Mouse (Mus musculus): ENCODE measurements around the gene Arrdc3. TPM values are rescaled to one million over a fixed set of nuclear protein-coding genes. Genes with fewer than 3 reads are reported as not detected.

Gene Arrdc3
- polyA plus RNA-seq, 1 experiment from 2014 or later: 56.5 TPM

DNA sequence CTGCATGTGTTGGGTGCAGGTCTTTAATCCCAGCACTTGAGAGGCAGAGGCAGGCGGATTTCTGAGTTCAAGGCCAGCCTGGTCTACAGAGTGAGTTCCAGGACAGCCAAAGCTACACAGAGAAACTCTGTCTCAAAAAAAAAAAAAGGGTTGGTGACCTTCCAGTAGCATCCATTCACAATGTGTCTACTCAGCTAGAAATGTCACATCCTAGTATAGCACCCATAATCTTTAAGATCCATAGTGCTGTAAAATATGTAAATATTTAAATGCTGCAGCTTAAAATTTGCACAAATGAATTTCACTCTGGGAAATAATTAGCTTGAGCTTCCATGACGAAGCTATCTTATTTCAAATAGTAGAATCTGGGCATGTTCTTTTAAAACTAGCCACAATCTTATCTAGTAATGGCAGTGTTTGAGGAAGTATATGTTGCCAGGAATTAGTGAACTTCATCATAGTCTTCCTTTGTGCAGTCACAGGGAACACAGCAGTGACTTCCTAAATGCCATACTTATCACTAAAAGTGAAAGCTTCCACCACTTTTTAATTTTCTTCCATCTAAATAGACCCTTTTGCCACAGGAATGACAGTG is 16.3 kb downstream of the Arrdc3 start:
- H3K27me3 ChIP-seq (ENCODE audit: control insufficient read depth, insufficient read depth, low read length): no peaks in the 10 kb centered on the region
- no peaks in the 10 kb centered on the region for H3K9me3 ChIP-seq (ENCODE audit: control insufficient read depth, low read length)
- H3K4me3 ChIP-seq (ENCODE audit: low read depth, low read length): no peak overlapping the region
- H3K36me3 ChIP-seq (ENCODE audit: control insufficient read depth, insufficient read depth, low read length): no peaks in the 10 kb centered on the region; the same call in 1 of the 2 replicates
- H3K9ac ChIP-seq (ENCODE audit: low read length): no peak overlapping the region
- WGBS: 94% methylated on average over 2 of the region's 2 CpGs
- no peak overlapping the region for H3K27ac ChIP-seq (ENCODE audit: low read depth, low read length)
- no peaks in the 10 kb centered on the region for H3K4me1 ChIP-seq (replicated peaks; ENCODE audit: control insufficient read depth, insufficient read depth, low read length)
- ATAC-seq (replicated peaks; ENCODE audit: low FRiP score): no peak
- DNase-seq (ENCODE audit: low spot score): no peak
- no peak overlapping the region for H3K4me2 ChIP-seq (ENCODE audit: low read depth, low read length, severe bottlenecking)

DNA sequence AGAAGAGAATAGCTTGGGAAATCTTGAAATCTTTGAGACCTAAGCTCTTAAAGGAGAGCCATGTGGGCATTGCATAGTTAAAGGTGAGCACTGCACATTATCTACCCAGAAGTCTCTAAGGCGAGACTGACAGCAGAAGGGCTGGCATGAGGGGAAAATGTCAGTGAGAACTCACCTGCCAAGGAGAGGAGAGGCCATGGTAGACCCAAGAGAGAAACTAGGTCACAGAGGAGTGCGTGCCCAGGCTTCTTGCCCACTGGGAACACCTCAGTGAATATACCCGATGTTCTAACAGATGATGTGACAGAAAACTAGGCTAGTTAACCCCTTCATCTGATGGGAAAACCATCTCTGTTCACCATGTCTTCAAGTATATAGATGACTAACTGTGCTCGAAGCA is 18.2 kb downstream of the Arrdc3 start:
- ATAC-seq (replicated peaks; ENCODE audit: low FRiP score) (no peak), DNase-seq (ENCODE audit: low spot score) (no peak)
- H3K4me3 ChIP-seq (ENCODE audit: low read depth, low read length): no peak overlapping the region
- no peak overlapping the region for H3K9ac ChIP-seq (ENCODE audit: low read length)
- no peaks in the 10 kb centered on the region for H3K4me1 ChIP-seq (replicated peaks; ENCODE audit: control insufficient read depth, insufficient read depth, low read length)
- H3K9me3 ChIP-seq (ENCODE audit: control insufficient read depth, low read length): no peaks in the 10 kb centered on the region
- H3K36me3 ChIP-seq (ENCODE audit: control insufficient read depth, insufficient read depth, low read length): no peaks in the 10 kb centered on the region
- no peak overlapping the region for H3K4me2 ChIP-seq (ENCODE audit: low read depth, low read length, severe bottlenecking)
- no peaks in the 10 kb centered on the region for H3K27me3 ChIP-seq (ENCODE audit: control insufficient read depth, insufficient read depth, low read length)
- H3K27ac ChIP-seq (ENCODE audit: low read depth, low read length): no peak overlapping the region
- WGBS: 86% methylated on average over 4 of the region's 4 CpGs

GRCm38 (mm10) chr13:80902796-80903195 is 19.6 kb downstream of the Arrdc3 start:
- no peaks in the 10 kb centered on the region for H3K4me1 ChIP-seq (replicated peaks; ENCODE audit: control insufficient read depth, insufficient read depth, low read length)
- ATAC-seq (replicated peaks; ENCODE audit: low FRiP score): no peak
- H3K27ac ChIP-seq (ENCODE audit: low read depth, low read length): no peak overlapping the region
- no peaks in the 10 kb centered on the region for H3K27me3 ChIP-seq (ENCODE audit: control insufficient read depth, insufficient read depth, low read length)
- WGBS: 91% methylated on average over 3 of the region's 3 CpGs
- no peaks in the 10 kb centered on the region for H3K9me3 ChIP-seq (ENCODE audit: control insufficient read depth, low read length)
- no peak overlapping the region for H3K4me2 ChIP-seq (ENCODE audit: low read depth, low read length, severe bottlenecking)
- DNase-seq (ENCODE audit: low spot score): no peak
- H3K4me3 ChIP-seq (ENCODE audit: low read depth, low read length): no peak overlapping the region
- no peaks in the 10 kb centered on the region for H3K36me3 ChIP-seq (ENCODE audit: control insufficient read depth, insufficient read depth, low read length)
- no peak overlapping the region for H3K9ac ChIP-seq (ENCODE audit: low read length)

- Histone ChIP-seq H3K36me3 (ENCODE audit: control insufficient read depth, insufficient read depth, low read length) (no peaks in the 10 kb centered on the region), H3K27ac (ENCODE audit: low read depth, low read length) (no peak overlapping the region), H3K27me3 (ENCODE audit: control insufficient read depth, insufficient read depth, low read length) (no peaks in the 10 kb centered on the region), H3K9me3 (ENCODE audit: control insufficient read depth, low read length) (no peaks in the 10 kb centered on the region), H3K9ac (ENCODE audit: low read length) (no peak overlapping the region), H3K4me3 (ENCODE audit: low read depth, low read length) (no peak overlapping the region), H3K4me1 (replicated peaks; ENCODE audit: control insufficient read depth, insufficient read depth, low read length) (no peaks in the 10 kb centered on the region), H3K4me2 (ENCODE audit: low read depth, low read length, severe bottlenecking) (no peak overlapping the region)
- no peak for DNase-seq (ENCODE audit: low spot score)
- ATAC-seq (replicated peaks; ENCODE audit: low FRiP score): no peak
Measured at GRCm38 (mm10) chr13:80913361-80913760, 30.2 kb downstream of the Arrdc3 start.

DNA sequence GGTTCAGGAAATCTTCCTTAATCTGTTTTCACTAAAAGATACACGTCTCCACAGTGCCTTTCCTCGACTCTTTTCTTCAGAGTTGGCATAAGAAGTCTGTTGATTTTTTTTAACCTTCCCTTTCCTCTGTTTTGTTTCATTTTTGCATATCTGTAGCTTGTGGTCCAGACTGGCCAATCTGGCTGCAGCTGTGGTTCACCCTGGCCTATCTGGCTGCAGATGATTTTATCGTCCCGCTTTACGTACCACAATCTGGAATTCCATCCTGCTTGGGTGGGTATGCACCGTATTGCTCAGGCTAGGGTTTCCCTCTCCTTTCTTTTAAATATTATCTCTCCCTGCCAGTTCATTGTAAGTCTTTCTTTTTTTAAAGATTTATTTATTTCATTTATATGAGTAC is 37.8 kb downstream of the Arrdc3 start:
- Histone ChIP-seq H3K27ac (ENCODE audit: low read depth, low read length) (no peak overlapping the region), H3K4me1 (replicated peaks; ENCODE audit: control insufficient read depth, insufficient read depth, low read length) (no peaks in the 10 kb centered on the region), H3K9me3 (ENCODE audit: control insufficient read depth, low read length) (no peaks in the 10 kb centered on the region), H3K4me3 (ENCODE audit: low read depth, low read length) (no peak overlapping the region), H3K27me3 (ENCODE audit: control insufficient read depth, insufficient read depth, low read length) (no peaks in the 10 kb centered on the region), H3K4me2 (ENCODE audit: low read depth, low read length, severe bottlenecking) (no peak overlapping the region), H3K9ac (ENCODE audit: low read length) (no peak overlapping the region), H3K36me3 (ENCODE audit: control insufficient read depth, insufficient read depth, low read length) (no peaks in the 10 kb centered on the region)
- 91% methylated on average over 6 of the region's 6 CpGs for WGBS
- ATAC-seq (replicated peaks; ENCODE audit: low FRiP score): no peak
- no peak for DNase-seq (ENCODE audit: low spot score)

- no peak for ATAC-seq (replicated peaks; ENCODE audit: low FRiP score)
- no peak overlapping the region for H3K4me2 ChIP-seq (ENCODE audit: low read depth, low read length, severe bottlenecking)
- H3K4me1 ChIP-seq (replicated peaks; ENCODE audit: control insufficient read depth, insufficient read depth, low read length): no peaks in the 10 kb centered on the region
- no peaks in the 10 kb centered on the region for H3K27me3 ChIP-seq (ENCODE audit: control insufficient read depth, insufficient read depth, low read length)
- no peaks in the 10 kb centered on the region for H3K9me3 ChIP-seq (ENCODE audit: control insufficient read depth, low read length)
- no peak overlapping the region for H3K4me3 ChIP-seq (ENCODE audit: low read depth, low read length)
- 60% methylated on average over 7 of the region's 7 CpGs for WGBS
- no peaks in the 10 kb centered on the region for H3K36me3 ChIP-seq (ENCODE audit: control insufficient read depth, insufficient read depth, low read length)
- H3K27ac ChIP-seq (ENCODE audit: low read depth, low read length): 0 out of 2 replicates have a peak overlapping the region, but pooled peaks have one; percentile 6
- DNase-seq (ENCODE audit: low spot score): no peak
- no peak overlapping the region for H3K9ac ChIP-seq (ENCODE audit: low read length)
Measured at GRCm38 (mm10) chr13:80921593-80922327, 38.6 kb downstream of the Arrdc3 start.

DNA sequence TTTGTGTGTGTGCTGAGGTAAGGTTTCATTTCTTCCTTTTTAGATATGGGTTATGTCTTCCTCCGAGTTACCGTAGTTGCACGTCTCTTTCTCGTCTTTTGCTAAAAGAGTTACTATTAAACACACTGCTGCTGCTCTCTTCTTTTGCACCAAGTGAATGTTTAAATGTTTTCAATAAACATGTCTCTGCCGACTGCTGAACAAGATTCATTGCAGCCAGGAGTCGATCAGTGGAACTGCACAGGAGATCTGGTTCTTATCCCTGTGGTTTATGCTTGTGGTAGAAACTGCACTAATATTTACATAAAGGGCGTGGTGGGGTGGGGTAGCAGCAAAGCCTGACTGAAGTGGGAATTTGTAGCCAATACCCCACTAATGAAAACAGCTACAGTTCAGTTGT is 45.0 kb downstream of the Arrdc3 start:
- no peaks in the 10 kb centered on the region for H3K9me3 ChIP-seq (ENCODE audit: control insufficient read depth, low read length)
- H3K27ac ChIP-seq (ENCODE audit: low read depth, low read length): no peak overlapping the region
- WGBS: 89% methylated on average over 7 of the region's 7 CpGs
- DNase-seq (ENCODE audit: low spot score): no peak
- no peak overlapping the region for H3K4me3 ChIP-seq (ENCODE audit: low read depth, low read length)
- no peaks in the 10 kb centered on the region for H3K27me3 ChIP-seq (ENCODE audit: control insufficient read depth, insufficient read depth, low read length)
- no peak for ATAC-seq (replicated peaks; ENCODE audit: low FRiP score)
- H3K36me3 ChIP-seq (ENCODE audit: control insufficient read depth, insufficient read depth, low read length): no peaks in the 10 kb centered on the region
- H3K4me1 ChIP-seq (replicated peaks; ENCODE audit: control insufficient read depth, insufficient read depth, low read length): no peaks in the 10 kb centered on the region
- H3K9ac ChIP-seq (ENCODE audit: low read length): no peak overlapping the region
- no peak overlapping the region for H3K4me2 ChIP-seq (ENCODE audit: low read depth, low read length, severe bottlenecking)

DNA sequence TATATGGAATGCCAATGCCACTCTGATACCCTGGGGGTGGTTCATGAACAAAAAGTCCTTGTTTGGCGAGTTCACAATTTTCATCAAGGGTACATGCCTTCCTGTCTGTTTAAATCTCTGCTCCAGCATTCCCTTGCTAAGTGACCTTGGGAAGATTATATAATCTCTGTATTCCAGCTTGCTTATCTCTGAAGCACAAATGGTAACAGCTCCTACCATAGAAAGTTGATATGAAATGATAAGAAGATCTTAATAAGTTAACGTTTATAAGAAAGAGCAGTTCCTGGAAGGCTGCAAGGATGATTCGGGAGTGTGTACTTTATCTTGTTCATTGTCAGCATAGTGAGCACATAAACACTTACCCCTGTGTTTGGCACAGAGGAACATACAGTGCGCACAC is 46.8 kb downstream of the Arrdc3 start:
- Histone ChIP-seq H3K4me3 (ENCODE audit: low read depth, low read length) (no peak overlapping the region), H3K27me3 (ENCODE audit: control insufficient read depth, insufficient read depth, low read length) (no peaks in the 10 kb centered on the region), H3K9ac (ENCODE audit: low read length) (no peak overlapping the region), H3K4me2 (ENCODE audit: low read depth, low read length, severe bottlenecking) (no peak overlapping the region), H3K9me3 (ENCODE audit: control insufficient read depth, low read length) (no peaks in the 10 kb centered on the region), H3K36me3 (ENCODE audit: control insufficient read depth, insufficient read depth, low read length) (no peaks in the 10 kb centered on the region), H3K27ac (ENCODE audit: low read depth, low read length) (no peak overlapping the region), H3K4me1 (replicated peaks; ENCODE audit: control insufficient read depth, insufficient read depth, low read length) (no peaks in the 10 kb centered on the region)
- no peak for ATAC-seq (replicated peaks; ENCODE audit: low FRiP score)
- DNase-seq (ENCODE audit: low spot score): no peak
- 89% methylated on average over 4 of the region's 4 CpGs for WGBS

DNA sequence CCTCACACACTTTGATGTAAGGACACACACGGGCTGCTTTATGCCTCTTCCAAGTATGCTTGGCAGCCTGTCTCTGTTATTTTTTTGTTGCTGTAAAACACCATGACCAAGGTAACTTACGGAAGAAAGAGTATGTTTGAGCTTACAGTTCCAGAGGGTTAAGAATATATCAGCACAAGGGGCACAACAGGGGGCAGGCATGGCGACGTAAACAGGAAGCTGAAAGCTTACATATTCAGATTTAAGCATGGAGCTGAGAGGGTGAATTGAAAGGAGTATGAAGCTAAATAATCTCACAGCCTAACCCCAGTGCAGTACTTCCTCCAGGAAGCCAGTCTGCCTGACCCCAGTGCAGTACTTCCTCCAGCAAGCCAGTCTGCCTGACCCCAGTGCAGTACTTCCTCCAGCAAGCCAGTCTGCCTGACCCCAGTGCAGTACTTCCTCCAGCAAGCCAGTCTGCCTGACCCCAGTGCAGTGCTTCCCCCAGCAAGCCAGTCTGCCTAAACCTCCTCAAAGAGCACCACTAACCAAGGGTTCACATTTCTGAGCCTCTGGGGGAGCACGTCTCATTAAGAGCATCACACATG is 49.7 kb downstream of the Arrdc3 start:
- Histone ChIP-seq H3K4me3 (ENCODE audit: low read depth, low read length) (no peak overlapping the region), H3K27ac (ENCODE audit: low read depth, low read length) (no peak overlapping the region), H3K9ac (ENCODE audit: low read length) (no peak overlapping the region), H3K4me1 (replicated peaks; ENCODE audit: control insufficient read depth, insufficient read depth, low read length) (no peaks in the 10 kb centered on the region), H3K27me3 (ENCODE audit: control insufficient read depth, insufficient read depth, low read length) (no peaks in the 10 kb centered on the region), H3K9me3 (ENCODE audit: control insufficient read depth, low read length) (no peaks in the 10 kb centered on the region), H3K36me3 (ENCODE audit: control insufficient read depth, insufficient read depth, low read length) (no peaks in the 10 kb centered on the region), H3K4me2 (ENCODE audit: low read depth, low read length, severe bottlenecking) (no peak overlapping the region)
- DNase-seq (ENCODE audit: low spot score) (no peak), ATAC-seq (replicated peaks; ENCODE audit: low FRiP score) (no peak)
- WGBS: 73% methylated on average over 5 of the region's 5 CpGs
